Mouse (Mus musculus) spleen, adult 12 weeks (tissue): Measurements from ENCODE around the gene Pcgf1.

ENCODE experiments used
- DNase-seq: peaks from one replicate; pipeline ENCODE4 v3.0.0; 2022; ENCODE audit warnings: low spot score

Gene Pcgf1

GRCm38 (mm10) chr6:83101688-83102556, 24.3 kb downstream of the Pcgf1 start:
- peak; percentile 58 for DNase-seq

GRCm38 (mm10) chr6:83103130-83103650, 25.5 kb downstream of the Pcgf1 start:
- DNase-seq: no peak

- DNase-seq: no peak
Measured at GRCm38 (mm10) chr6:83104158-83104557, 26.5 kb downstream of the Pcgf1 start.

- peak; percentile 77 for DNase-seq
Measured at GRCm38 (mm10) chr6:83107566-83108400, 30.1 kb downstream of the Pcgf1 start.

- peak; percentile 61 for DNase-seq
Measured at GRCm38 (mm10) chr6:83108762-83109668, 31.3 kb downstream of the Pcgf1 start, which contains the start of gene Mrpl53. TSS of gene Mrpl53 (plus strand) at chr6:83109040.

- no peak for DNase-seq
Measured at GRCm38 (mm10) chr6:83111510-83112136, 34.0 kb downstream of the Pcgf1 start.

GRCm38 (mm10) chr6:83115011-83115671, 37.5 kb downstream of the Pcgf1 start, which contains the start of gene Mogs:
TSS of gene Mogs (plus strand) at chr6:83115496.
- peak; percentile 88 for DNase-seq

GRCm38 (mm10) chr6:83115682-83116372, 38.2 kb downstream of the Pcgf1 start:
- no peak for DNase-seq

- no peak for DNase-seq
Measured at GRCm38 (mm10) chr6:83116373-83117164, 38.9 kb downstream of the Pcgf1 start.

- DNase-seq: no peak
Measured at GRCm38 (mm10) chr6:83117165-83117438, 39.4 kb downstream of the Pcgf1 start.

GRCm38 (mm10) chr6:83117616-83118015, 39.9 kb downstream of the Pcgf1 start:
- DNase-seq: no peak

- DNase-seq: no peak
Measured at GRCm38 (mm10) chr6:83118369-83118768, 40.7 kb downstream of the Pcgf1 start.

- DNase-seq: no peak
Measured at GRCm38 (mm10) chr6:83118825-83119733, 41.4 kb downstream of the Pcgf1 start.

GRCm38 (mm10) chr6:83119734-83120051, 42.0 kb downstream of the Pcgf1 start:
- DNase-seq: no peak

GRCm38 (mm10) chr6:83120930-83121862, 43.5 kb downstream of the Pcgf1 start, which contains the start of gene Wbp1:
TSS of gene Wbp1 (minus strand) at chr6:83121559.
- peak; percentile 88 for DNase-seq

GRCm38 (mm10) chr6:83121863-83122710, 44.4 kb downstream of the Pcgf1 start:
- no peak for DNase-seq
